Mouse (Mus musculus) inflammation-experienced regulatory T-cells, adult 6 months (primary cell): ENCODE measurements around the gene Gabrb1. TPM values are rescaled to one million over a fixed set of nuclear protein-coding genes. Genes with fewer than 3 reads are reported as not detected.

Source experiments
- ATAC-seq: one replicate; pipeline ENCODE4 v1.8.0; 2017
- polyA plus RNA-seq, 3 experiments: library from polyadenylated mRNA; unstranded; fragments of 100-300 nt; shearing (Covaris generic); gene quantifications; one replicate each; pipeline ENCODE4 v1.2.1; 2017

Gabrb1 gene
- under 1 TPM in 1 of 3 experiments, not detected in 2; 0.03 TPM for polyA plus RNA-seq

DNA sequence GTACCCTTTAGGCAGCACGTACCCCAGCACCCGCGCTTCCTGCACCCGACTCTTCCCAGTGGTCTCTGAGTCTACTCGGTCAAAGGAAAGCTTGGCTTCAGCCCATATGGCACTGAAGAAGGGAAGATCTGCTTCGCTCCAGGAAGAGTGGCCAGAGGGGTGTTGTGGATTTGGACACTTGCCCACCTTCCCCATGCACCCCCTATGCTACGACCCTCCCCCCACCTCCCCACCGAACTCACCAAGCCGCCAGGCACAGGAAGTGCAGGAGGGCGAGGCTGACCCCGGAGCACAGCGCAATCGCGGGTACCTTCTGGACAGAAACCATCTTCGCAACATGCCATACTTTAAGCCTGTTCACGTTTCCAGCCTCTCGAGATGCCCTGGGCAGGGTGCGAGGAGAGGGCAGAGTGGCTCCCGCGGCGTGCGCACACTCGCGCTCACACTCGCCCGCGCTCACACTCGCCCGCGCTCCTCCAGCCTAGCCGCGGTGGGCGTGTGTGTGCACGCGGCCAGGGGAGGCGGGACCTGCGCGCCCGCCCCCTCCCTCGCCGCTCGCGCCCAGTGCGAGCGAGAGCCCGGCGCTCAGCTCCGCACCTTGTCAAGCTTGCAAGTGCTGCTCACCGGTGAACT lies at the start of gene Gabrb1:
Gene Gabrb1 (plus strand): TSS at position 632 of the 633 bp plus-strand sequence.
- no peak for ATAC-seq

DNA sequence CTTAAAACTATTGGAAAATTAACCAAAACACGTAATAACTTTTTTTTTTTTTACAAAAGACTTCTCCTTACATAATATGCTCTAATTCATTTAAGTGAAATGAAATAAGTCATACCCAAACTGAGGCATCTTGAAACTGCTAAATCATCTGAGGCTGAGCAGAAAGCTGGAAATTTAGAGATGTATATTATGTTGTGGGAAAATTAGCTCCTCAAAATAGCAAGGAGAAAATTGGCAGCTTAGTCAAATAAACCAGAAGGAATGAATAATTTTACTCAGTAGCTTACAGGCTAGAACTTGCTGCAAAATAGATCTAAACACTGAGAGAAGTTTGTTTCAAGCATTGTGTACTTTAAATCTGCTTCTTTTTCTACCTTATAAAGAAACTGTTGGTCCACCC lies 49.2 kb upstream of the Gabrb1 start:
- no peak for ATAC-seq

DNA sequence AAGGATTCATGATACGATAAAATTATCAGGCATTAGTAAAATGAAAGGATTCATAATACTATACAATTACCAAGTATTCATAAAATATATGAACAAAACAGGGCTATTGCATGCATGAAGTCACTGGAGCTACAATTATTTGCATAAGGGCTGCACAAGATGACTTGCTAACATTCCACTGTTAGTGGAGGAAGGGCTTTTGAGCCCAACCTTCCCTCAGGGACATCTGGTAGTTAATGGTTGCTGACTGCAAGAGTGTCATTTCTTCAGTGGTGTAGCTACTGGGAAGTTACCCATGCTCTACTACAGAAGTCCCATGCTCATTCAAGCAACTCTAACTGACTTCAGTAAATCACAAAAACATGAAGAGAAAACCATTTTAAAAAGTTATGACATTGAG lies 43.6 kb upstream of the Gabrb1 start:
- no peak for ATAC-seq

DNA sequence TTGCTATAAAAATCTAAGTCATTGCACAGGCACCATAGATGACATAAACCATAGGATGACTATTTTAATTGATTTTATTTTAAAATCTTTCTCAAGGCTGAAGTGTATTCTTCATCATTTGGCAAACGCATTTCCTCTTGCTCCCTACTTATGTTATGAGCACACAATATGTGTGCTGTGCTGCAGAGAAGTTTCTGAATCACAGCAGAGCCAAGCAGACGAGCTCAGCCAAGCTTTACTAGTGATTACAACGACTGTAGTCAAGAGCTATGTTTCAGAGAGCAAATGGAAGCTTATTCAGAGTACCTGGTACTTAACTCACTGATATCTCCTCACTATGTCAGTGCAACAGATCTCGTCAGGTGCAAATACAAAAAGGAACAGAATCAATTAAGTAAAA lies 41.2 kb upstream of the Gabrb1 start:
- no peak for ATAC-seq

- no peak for ATAC-seq
Measured at GRCm38 (mm10) chr5:71627820-71628219, 30.1 kb upstream of the Gabrb1 start.

- ATAC-seq = no peak
Measured at GRCm38 (mm10) chr5:71639804-71640203, 18.1 kb upstream of the Gabrb1 start.

DNA sequence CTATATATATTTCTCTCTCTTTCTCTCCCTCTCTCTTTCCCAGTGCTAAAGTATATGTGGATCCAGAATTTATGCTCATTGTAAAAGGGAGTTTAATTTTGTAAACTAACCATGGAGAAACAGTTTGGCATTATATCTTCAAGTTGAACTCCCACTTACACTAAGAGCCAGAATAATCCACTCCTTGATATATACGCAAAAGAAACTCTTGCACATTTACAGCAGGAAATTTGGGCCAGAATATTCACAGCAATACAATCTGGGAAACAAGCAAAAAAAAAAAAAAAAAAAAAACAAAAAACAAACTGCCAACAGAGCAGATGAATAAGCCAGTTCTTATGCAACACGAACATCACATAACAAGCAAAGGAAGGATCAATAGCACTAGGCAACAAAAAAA lies 9.8 kb upstream of the Gabrb1 start:
- ATAC-seq = no peak

- ATAC-seq = no peak
Measured at GRCm38 (mm10) chr5:71654056-71654455, 3.9 kb upstream of the Gabrb1 start.

GRCm38 (mm10) chr5:71656771-71657170 lies 1.1 kb upstream of the Gabrb1 start:
- ATAC-seq = no peak

- no peak for ATAC-seq
Measured at GRCm38 (mm10) chr5:71658115-71658497, 193 bp downstream of the Gabrb1 start, which contains the start of gene Gabra4. Gene Gabra4 (minus strand): TSS chr5:71658308.

- no peak for ATAC-seq
Measured at GRCm38 (mm10) chr5:71665593-71665992, 7.7 kb downstream of the Gabrb1 start.

DNA sequence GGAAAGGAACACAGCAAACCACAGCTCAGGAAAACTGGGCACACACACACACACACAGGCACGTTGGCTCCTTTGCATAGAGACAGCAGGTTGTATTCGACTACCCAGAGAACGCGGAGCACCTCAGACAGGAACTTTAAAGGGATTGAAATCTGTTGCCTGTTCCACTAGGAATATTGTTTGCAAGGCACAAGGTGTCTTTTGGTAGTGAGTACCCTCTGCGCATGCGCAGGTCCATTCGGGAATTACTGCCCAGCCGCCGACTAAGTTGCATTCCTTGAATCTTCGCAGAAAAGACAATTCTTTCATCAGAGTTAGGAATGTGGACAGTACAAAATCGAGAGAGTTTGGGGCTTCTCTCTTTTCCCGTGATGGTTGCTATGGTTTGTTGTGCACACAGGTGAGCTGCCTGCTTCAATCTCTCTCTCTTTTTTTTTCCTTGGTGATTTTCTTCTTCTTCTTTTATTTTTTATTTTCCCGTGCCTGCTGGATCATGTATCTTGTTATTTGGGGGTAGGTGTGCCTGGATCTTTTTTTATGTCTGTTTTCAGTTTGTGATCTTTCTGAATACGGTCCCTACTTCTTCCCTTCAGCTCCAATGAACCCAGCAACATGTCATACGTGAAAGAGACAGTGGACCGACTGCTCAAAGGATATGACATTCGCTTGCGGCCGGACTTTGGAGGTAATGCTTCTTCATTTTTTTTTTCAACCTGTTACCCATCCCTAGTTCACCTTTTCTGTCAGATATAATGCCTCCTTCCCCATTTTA lies 42.0 kb downstream of the Gabrb1 start:
- no peak for ATAC-seq

DNA sequence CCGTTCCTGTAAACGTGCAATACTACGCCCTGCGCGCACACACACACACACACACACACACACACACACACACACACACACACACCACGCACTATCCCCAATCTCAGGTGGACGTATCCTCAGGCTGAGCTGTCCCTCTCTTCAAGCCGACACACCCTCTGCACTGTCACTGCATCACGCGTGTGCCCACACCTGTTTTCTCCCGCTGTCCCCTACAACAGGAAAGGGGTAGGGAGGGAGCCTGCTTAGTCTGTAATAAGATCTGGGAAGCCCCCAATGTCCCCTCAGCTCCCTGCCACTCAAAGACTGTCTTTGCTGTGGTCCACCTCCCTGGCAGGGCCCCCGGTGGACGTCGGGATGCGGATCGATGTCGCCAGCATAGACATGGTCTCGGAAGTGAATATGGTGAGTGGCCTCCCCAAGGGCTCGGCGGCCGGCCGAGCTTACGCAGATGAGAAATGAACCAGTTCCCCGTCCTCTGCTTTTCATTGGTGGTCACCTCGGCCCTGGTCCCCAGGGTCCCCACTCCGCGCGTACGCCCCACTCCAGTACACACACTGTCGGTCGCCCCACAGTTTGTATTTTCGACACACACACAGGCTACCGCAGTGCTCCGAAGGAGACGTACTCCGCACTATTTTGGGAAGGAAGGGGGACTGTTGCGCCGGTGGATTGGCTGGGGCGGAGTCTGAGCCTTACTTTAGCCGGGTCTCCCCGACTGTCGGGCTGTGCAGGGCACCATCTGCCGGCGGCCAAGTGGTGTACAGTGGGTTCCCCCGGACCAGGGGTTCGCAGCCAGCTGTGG lies 42.8 kb downstream of the Gabrb1 start:
- no peak for ATAC-seq

DNA sequence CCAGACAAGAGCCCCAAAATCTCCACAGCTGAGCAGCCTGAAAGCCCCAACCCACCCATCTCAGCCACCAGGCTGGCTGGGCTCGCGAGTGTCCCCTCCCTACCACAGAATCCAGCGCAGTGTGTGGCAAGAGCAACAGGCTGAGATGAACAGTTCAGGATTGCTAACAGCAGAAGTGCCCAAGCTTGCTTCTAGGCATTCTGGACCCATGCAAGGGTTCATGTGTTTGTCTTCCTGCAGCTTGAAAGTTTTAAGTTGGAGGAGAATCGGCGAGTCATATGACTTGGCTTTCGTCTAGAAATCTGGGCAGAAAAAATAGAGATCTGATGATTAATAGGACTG lies 43.3 kb downstream of the Gabrb1 start:
- no peak for ATAC-seq

GRCm38 (mm10) chr5:71732931-71733792 lies 75.2 kb downstream of the Gabrb1 start:
- no peak for ATAC-seq

DNA sequence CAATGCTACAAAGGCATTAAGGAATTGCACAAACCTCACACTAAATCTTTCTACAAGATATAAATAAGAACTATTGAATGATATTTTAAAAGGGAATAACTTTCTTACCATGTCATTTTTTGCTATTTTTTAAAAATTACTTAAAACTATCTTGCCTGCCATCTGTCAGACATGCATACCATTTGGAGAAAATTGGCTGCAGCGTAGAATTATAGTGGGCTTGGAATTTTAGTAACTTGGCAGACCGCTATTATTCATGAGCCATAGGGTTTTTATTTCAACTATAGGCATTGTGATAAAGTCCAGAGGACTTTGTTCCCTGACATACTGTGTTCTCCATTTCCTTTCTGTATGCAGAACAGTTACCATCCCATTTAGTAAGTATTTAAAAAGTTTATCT lies 89.5 kb downstream of the Gabrb1 start:
- no peak for ATAC-seq

GRCm38 (mm10) chr5:71753966-71754365 lies 96.1 kb downstream of the Gabrb1 start:
- no peak for ATAC-seq

- ATAC-seq = no peak
Measured at GRCm38 (mm10) chr5:71761105-71761504, 103.2 kb downstream of the Gabrb1 start.

- no peak for ATAC-seq
Measured at GRCm38 (mm10) chr5:71781514-71782179, 123.7 kb downstream of the Gabrb1 start.

GRCm38 (mm10) chr5:71822862-71823261 lies 164.9 kb downstream of the Gabrb1 start:
- ATAC-seq = no peak

- ATAC-seq = no peak
Measured at GRCm38 (mm10) chr5:71828342-71828741, 170.4 kb downstream of the Gabrb1 start.

DNA sequence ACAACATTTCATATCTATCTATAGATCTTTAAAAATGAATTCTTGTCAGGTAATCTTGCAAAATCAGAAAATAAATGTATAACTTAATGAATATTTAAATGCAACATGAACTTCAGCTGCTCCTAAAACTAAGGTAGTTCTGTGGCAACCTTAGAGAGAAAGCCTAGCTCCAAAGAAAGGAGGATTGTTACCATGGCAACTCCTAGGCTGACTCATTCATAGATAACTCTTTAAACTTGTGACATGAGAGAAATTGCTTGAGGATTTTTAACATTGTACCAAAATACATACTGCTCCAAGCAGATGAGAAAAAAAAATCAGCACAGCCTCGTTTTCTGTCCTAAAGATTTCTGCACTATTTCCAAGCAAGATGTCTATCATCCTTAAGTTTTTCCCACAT lies 171.1 kb downstream of the Gabrb1 start:
- ATAC-seq = no peak
